Mouse (Mus musculus): ENCODE measurements at regions not wholly inside any gene's neighbourhood (a gene's known extent, or its start where the extent isn't known, plus 50 kb on each side); places are given as distances from the start of the nearest gene placed in this dataset.

DNA sequence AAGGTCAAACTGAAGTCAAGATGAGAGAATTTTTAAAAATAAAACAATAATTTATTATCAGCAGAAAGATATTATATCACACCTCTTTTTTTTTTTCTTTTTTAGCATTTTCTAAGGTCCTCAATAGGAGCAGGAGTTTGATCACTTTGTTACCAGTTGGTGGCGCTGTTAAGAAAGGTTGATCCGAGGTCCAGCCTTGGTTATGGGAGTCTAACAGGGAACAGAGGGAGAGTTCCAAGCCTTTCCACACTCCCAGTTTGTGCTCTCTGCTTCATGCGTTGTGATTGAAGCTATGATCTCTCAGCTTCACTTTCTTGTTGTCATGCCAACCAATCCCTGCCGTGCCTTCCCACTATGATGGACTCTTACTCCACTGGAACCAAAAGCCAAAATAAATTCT is 83.8 kb downstream of the Fam174a start:
- peak; percentile 28; the same call in 1 of the 2 replicates for TF ChIP-seq CTCF (IDR thresholded peaks at IDR 0.05; ENCODE audit: control insufficient read depth, insufficient read depth, low read length)
- no peak for TF ChIP-seq POLR2A (IDR thresholded peaks at IDR 0.05; ENCODE audit: borderline replicate concordance, control insufficient read depth, low read depth, low read length)
